Mouse (Mus musculus) hindbrain, embryonic 13.5 days (tissue): Measurements from ENCODE around the gene Megf11. TPM values are rescaled to one million over a fixed set of nuclear protein-coding genes. Genes with fewer than 3 reads are reported as not detected.
A peak's percentile ranks its signal among the peaks of the same experiment; 100 is the strongest.

Experiments used
- ATAC-seq: fragments of 200-750 bp; cut with Nextera tagmentation; 2 replicates; pipeline ENCODE4 v1.8.0; 2017; ENCODE audit warnings: moderate TSS enrichment; ENCODE audit not compliant: low FRiP score
- H3K27ac ChIP-seq: fragments of 300-500 bp; sonication (generic); 2 replicates; pipeline ENCODE4 v1.5.1; 2015; ENCODE audit warnings: inconsistent platforms, mild to moderate bottlenecking, moderate library complexity
- H3K27me3 ChIP-seq: fragments of 300-500 bp; sonication (generic); 2 replicates; pipeline ENCODE4 v1.6.1; 2015; ENCODE audit warnings: mild to moderate bottlenecking, inconsistent platforms
- H3K36me3 ChIP-seq: fragments of 300-500 bp; sonication (generic); 2 replicates; pipeline ENCODE4 v1.6.1; 2015; ENCODE audit warnings: mild to moderate bottlenecking, inconsistent platforms
- H3K4me1 ChIP-seq: fragments of 300-500 bp; sonication (generic); replicated peaks from 2 replicates; pipeline ENCODE4 v1.6.1; 2015; ENCODE audit warnings: inconsistent platforms
- H3K4me2 ChIP-seq: fragments of 300-500 bp; sonication (generic); 2 replicates; pipeline ENCODE4 v1.6.1; 2015; ENCODE audit warnings: inconsistent platforms, mild to moderate bottlenecking, moderate library complexity
- H3K4me3 ChIP-seq: fragments of 300-500 bp; sonication (generic); 2 replicates; pipeline ENCODE4 v1.5.1; 2015; ENCODE audit warnings: mild to moderate bottlenecking, inconsistent platforms
- H3K9ac ChIP-seq: fragments of 300-500 bp; sonication (generic); 2 replicates; pipeline ENCODE4 v1.6.1; 2015; ENCODE audit warnings: mild to moderate bottlenecking, inconsistent platforms
- H3K9me3 ChIP-seq: fragments of 300-500 bp; sonication (generic); 2 replicates; pipeline ENCODE4 v1.6.1; 2016; ENCODE audit warnings: inconsistent platforms
- WGBS: fragments of 180-500 bp; shearing (Covaris S2); methylation state at CpG from one replicate; pipeline ENCODE4 v1.1.7; 2015; 5-methylcytosine and 5-hydroxymethylcytosine counted together
- polyA plus RNA-seq: library from polyadenylated mRNA; unstranded; fragments of >200 nt; fragmentation: Nextera tagmentation; extraction: Ambion mirVana; gene quantifications from 2 replicates; pipeline ENCODE4 v1.2.1, GENCODE M21; 2015

Megf11 gene
- polyA plus RNA-seq, 1 experiment from 2014 or later: 15.7 TPM

DNA sequence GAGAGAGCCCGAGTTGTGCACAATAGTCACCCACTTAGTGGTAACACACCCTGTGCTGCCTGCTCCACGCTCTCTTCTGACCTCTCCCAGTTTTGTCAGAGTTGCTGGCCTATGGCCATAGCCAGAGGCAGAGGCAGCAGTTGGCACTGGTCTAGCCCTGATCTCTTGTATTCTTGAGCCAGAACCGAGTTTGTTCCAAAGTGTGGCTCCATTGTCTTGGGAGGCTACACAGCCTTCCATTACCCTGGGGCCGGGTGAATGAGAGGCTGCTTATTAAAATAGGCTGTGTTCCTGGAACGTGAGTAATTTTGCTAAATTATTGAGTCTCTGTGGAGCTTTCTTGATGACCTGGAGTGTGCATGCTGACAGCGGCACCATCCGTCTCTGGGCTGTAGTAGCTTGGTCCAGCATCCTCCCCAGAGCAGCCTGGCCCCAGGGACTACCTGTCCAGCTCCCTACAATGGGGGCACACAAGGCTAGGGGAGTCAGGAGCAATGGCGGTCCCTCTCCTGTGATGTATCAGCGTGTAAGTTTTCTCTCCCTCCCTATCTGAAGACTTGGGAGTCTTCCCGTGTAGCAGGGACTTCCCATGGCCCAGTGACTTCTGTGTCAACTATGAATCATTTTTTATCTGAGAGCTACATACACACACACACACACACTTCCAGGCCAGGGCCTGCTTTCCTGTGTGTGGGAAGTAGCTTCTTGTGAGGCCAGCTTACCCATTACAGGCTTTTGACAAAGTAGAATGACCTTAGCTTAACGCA lies 121.2 kb downstream of the Megf11 start:
- 58% methylated on average over 11 of the region's 11 CpGs for WGBS
- H3K4me2 ChIP-seq: no peak overlapping the region
- no peaks in the 10 kb centered on the region for H3K9me3 ChIP-seq
- peaks cover 49% of the 10 kb centered on the region for H3K4me1 ChIP-seq
- H3K4me3 ChIP-seq: no peak overlapping the region
- peaks cover 9% of the 10 kb centered on the region; the same call in 1 of the 2 replicates for H3K27me3 ChIP-seq
- H3K27ac ChIP-seq: 0 out of 2 replicates have a peak overlapping the region, but pooled peaks have one; percentile 15
- no peak overlapping the region for H3K9ac ChIP-seq
- ATAC-seq: 0 out of 2 replicates have a peak, but pooled peaks have one; percentile 22
- no peaks in the 10 kb centered on the region for H3K36me3 ChIP-seq

DNA sequence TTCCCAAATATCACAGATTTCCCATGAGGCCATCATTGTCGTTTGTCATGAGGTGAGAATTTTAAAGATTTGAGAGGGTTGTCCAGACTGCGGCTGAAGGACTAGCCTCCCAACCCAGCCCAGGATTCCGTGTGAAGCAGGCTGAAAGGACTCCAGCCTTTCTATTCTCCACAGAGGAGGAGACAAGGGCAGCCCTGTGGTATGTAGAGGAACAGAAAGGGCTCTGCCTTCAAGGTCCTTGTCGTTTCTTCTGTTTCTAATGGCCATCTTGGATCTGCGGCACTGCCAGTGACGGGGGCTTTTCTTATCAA lies 121.7 kb downstream of the Megf11 start:
- Histone ChIP-seq H3K4me2 (no peak overlapping the region), H3K27me3 (peaks cover 11% of the 10 kb centered on the region), H3K9ac (no peak overlapping the region), H3K4me1 (peaks cover 48% of the 10 kb centered on the region), H3K9me3 (no peaks in the 10 kb centered on the region), H3K27ac (no peak overlapping the region), H3K36me3 (no peaks in the 10 kb centered on the region), H3K4me3 (no peak overlapping the region)
- WGBS: 51% methylated on average over 6 of the region's 6 CpGs
- ATAC-seq: no peak

DNA sequence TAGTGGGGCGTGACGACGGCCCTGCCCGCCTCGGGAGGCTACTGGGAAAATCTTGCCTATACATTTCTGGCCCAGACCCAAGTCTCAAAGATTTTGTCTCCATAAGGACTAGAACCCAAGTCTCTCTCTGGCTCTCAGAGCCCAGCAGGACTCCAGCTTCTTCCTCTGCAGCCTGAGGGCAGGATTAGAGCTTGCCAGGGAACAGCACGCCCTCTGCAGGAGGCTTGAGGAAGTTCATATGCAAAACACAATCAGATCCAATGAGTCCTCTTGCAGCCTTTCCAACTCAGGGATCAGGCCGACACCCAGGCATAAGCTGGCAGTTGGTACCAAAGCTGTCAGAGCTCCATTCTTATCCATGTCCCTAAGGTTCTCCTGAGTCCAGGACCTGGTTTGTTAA lies 122.6 kb downstream of the Megf11 start:
- no peak overlapping the region for H3K9ac ChIP-seq
- ATAC-seq: no peak
- no peak overlapping the region for H3K27ac ChIP-seq
- peaks cover 46% of the 10 kb centered on the region for H3K4me1 ChIP-seq
- 21% methylated on average over 7 of the region's 7 CpGs for WGBS
- H3K36me3 ChIP-seq: no peaks in the 10 kb centered on the region
- no peak overlapping the region for H3K4me3 ChIP-seq
- H3K27me3 ChIP-seq: peaks cover 12% of the 10 kb centered on the region
- H3K9me3 ChIP-seq: no peaks in the 10 kb centered on the region
- no peak overlapping the region for H3K4me2 ChIP-seq

- Histone ChIP-seq H3K27me3 (peaks cover 15% of the 10 kb centered on the region), H3K9ac (no peak overlapping the region), H3K4me1 (no peaks in the 10 kb centered on the region), H3K4me2 (no peak overlapping the region), H3K36me3 (no peaks in the 10 kb centered on the region), H3K9me3 (no peaks in the 10 kb centered on the region), H3K4me3 (no peak overlapping the region), H3K27ac (no peak overlapping the region)
- 58% methylated on average over 6 of the region's 6 CpGs for WGBS
- no peak for ATAC-seq
These were observed 129.4 kb downstream of the Megf11 start for GRCm38 (mm10) chr9:64514826-64515225.

GRCm38 (mm10) chr9:64519921-64520746 lies 134.7 kb downstream of the Megf11 start:
- no peak for ATAC-seq
- Histone ChIP-seq H3K9ac (peak overlapping the region; percentile 16; the same call in 1 of the 2 replicates), H3K27me3 (0 out of 2 replicates have a peak, but pooled peaks cover 7% of the 10 kb centered on the region), H3K9me3 (no peaks in the 10 kb centered on the region), H3K4me2 (no peak overlapping the region), H3K4me1 (peaks cover 31% of the 10 kb centered on the region), H3K36me3 (no peaks in the 10 kb centered on the region), H3K27ac (no peak overlapping the region), H3K4me3 (no peak overlapping the region)
- WGBS: 65% methylated on average over 12 of the region's 12 CpGs

GRCm38 (mm10) chr9:64520747-64521283 lies 135.4 kb downstream of the Megf11 start:
- WGBS: 47% methylated on average over 4 of the region's 4 CpGs
- Histone ChIP-seq H3K27ac (no peak overlapping the region), H3K4me3 (no peak overlapping the region), H3K9ac (peak overlapping the region; percentile 16; the same call in 1 of the 2 replicates), H3K36me3 (no peaks in the 10 kb centered on the region), H3K9me3 (no peaks in the 10 kb centered on the region), H3K4me2 (no peak overlapping the region), H3K4me1 (peaks cover 31% of the 10 kb centered on the region), H3K27me3 (0 out of 2 replicates have a peak, but pooled peaks cover 4% of the 10 kb centered on the region)
- ATAC-seq: no peak

DNA sequence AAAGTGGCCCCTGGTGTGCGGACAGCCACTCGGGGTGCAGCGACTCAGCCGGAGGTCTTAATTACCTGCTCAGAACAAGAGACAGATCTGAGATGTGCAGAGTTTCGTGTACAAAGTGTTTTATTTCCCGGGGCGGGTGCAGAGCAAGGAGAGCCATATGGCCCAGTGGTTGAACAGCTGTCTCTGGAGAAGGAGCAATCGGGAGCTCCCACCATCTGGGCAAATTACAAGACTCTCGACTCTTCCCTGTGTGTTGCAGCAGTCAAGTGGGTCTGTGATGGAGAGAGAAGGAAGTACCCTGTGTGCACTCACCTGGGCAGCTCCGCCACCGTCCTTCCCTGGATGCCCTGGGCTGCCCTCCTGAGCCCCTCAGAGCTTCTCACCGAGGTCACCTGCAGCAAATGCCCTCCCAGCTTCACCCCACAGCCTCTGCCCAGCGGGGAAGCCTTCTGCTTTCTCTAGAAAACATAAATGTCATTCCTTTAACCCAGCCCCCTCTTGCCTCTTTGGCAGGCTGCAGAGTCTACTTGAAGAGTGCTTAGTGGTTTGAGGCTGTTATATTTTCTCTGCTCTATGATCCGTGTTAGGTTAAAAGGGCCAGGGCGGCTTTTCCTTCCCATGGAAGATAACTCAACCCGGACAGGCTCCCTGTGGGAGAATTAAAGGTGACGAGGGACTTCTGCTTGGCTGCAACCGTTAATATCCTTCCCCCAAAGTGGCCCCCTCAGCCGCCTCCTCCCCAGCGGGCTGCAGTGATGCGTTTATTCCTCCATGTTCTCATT lies 138.0 kb downstream of the Megf11 start:
- Histone ChIP-seq H3K9me3 (no peaks in the 10 kb centered on the region), H3K4me2 (0 out of 2 replicates have a peak overlapping the region, but pooled peaks have one; percentile 17), H3K4me1 (peaks cover 31% of the 10 kb centered on the region), H3K27ac (peak overlapping the region; percentile 79), H3K36me3 (no peaks in the 10 kb centered on the region), H3K9ac (no peak overlapping the region), H3K4me3 (no peak overlapping the region), H3K27me3 (0 out of 2 replicates have a peak, but pooled peaks cover 6% of the 10 kb centered on the region)
- peak; percentile 69 for ATAC-seq
- 51% methylated on average over 21 of the region's 21 CpGs for WGBS

- Histone ChIP-seq H3K4me1 (peaks cover 25% of the 10 kb centered on the region), H3K4me2 (no peak overlapping the region), H3K27ac (no peak overlapping the region), H3K9ac (no peak overlapping the region), H3K27me3 (0 out of 2 replicates have a peak, but pooled peaks cover 2% of the 10 kb centered on the region), H3K4me3 (no peak overlapping the region), H3K9me3 (no peaks in the 10 kb centered on the region), H3K36me3 (no peaks in the 10 kb centered on the region)
- no peak for ATAC-seq
- WGBS: 86% methylated on average over 7 of the region's 7 CpGs
These were observed 142.6 kb downstream of the Megf11 start for GRCm38 (mm10) chr9:64528061-64528460.

DNA sequence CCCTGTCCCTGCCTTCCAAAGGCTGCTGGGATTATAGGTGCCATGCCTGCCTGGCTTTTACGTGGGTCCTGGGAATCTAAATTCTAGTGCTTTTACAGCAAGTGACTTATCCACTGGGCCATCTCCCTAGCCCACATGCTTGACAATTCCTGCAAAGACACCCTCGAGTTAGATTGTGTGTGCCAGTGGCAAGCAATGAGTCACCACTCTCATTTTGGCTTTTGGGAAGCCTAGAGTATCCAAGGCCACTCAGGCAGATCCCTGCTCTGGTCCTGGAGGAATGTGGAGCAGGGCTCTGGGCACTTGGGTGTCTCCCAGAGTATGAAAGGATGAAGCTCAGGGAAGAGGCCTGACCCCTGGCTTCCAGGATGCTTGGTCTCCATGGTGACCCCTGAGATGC lies 143.2 kb downstream of the Megf11 start:
- Histone ChIP-seq H3K4me1 (peaks cover 24% of the 10 kb centered on the region), H3K36me3 (no peaks in the 10 kb centered on the region), H3K9me3 (no peaks in the 10 kb centered on the region), H3K4me3 (no peak overlapping the region), H3K9ac (no peak overlapping the region), H3K27me3 (0 out of 2 replicates have a peak, but pooled peaks cover 2% of the 10 kb centered on the region), H3K27ac (no peak overlapping the region), H3K4me2 (no peak overlapping the region)
- no peak for ATAC-seq
- WGBS: 78% methylated on average over 2 of the region's 2 CpGs

DNA sequence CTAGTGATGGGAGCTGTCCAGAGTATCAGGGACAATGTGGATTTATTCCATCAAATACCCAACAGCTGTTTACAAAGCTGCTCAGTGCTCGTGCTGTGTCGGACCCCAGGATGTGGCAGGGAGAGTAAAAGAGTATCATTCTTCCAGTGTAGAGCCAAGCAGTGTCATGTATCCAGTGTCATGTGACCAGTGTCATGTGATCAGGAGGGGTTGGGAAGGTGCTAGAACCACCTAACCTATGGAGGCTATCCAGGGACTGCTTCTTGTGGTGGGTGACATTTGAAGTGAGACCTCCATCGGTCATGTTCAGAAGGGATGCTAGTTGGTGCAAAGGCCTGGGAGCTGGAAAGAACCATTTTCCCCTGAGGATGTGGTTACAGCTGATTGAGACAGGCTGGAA lies 146.5 kb downstream of the Megf11 start:
- Histone ChIP-seq H3K27me3 (0 out of 2 replicates have a peak, but pooled peaks cover 2% of the 10 kb centered on the region), H3K9me3 (no peaks in the 10 kb centered on the region), H3K4me3 (no peak overlapping the region), H3K9ac (no peak overlapping the region), H3K4me2 (no peak overlapping the region), H3K36me3 (no peaks in the 10 kb centered on the region), H3K4me1 (peaks cover 35% of the 10 kb centered on the region), H3K27ac (no peak overlapping the region)
- ATAC-seq: no peak
- 85% methylated on average over 3 of the region's 3 CpGs for WGBS

DNA sequence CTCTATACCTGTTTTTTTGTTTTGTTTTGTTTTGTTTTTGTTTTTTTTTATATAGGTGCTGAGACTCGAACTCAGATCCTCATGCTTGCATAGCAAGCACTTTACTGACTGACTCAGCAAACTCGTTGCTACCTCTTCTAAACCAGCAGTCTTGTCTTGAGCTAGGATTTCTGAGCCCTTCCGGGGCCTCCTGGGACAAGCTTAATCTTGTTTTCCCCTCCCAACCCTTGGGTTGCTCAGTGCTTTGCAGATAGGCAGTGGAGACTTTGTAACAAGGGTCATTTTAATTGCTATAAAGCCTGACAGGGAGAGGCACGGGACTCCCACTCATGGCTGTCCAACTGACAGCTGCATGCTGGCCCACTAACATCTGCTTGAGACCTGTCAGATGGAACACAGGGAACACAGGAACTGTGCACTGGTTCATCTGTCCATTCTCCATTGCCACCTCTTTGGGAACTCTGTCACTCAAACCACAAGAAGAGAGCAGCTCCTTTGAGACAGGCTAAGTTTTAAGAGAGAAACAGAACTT lies 147.4 kb downstream of the Megf11 start:
- no peak overlapping the region for H3K4me3 ChIP-seq
- H3K4me2 ChIP-seq: no peak overlapping the region
- no peak for ATAC-seq
- H3K36me3 ChIP-seq: no peaks in the 10 kb centered on the region
- no peak overlapping the region for H3K27ac ChIP-seq
- H3K4me1 ChIP-seq: peaks cover 35% of the 10 kb centered on the region
- WGBS: 60% methylated on average over 4 of the region's 4 CpGs
- 0 out of 2 replicates have a peak, but pooled peaks cover 2% of the 10 kb centered on the region for H3K27me3 ChIP-seq
- no peak overlapping the region for H3K9ac ChIP-seq
- H3K9me3 ChIP-seq: no peaks in the 10 kb centered on the region
